Mouse (Mus musculus) adrenal gland, postnatal 25 days (tissue): ENCODE data around the gene Jak2. TPM values are rescaled to one million over a fixed set of nuclear protein-coding genes. Genes with fewer than 3 reads are reported as not detected.

Source experiments
- DNase-seq: peaks from one replicate; pipeline ENCODE4 v3.0.0; 2021; ENCODE audit warnings: mixed read lengths
- total RNA-seq: library from RNA; stranded (reverse); gene quantifications from 2 replicates; pipeline ENCODE4 v1.2.3, GENCODE M21; 2021

Jak2 gene
- total RNA-seq, 1 experiment from 2014 or later: 26.5 TPM

- DNase-seq: no peak
Observed at GRCm38 (mm10) chr19:29300919-29301318, 49.3 kb downstream of the Jak2 start.

GRCm38 (mm10) chr19:29302119-29302518 is 50.5 kb downstream of the Jak2 start:
- DNase-seq: no peak

GRCm38 (mm10) chr19:29308832-29309231 is 57.2 kb downstream of the Jak2 start:
- DNase-seq: no peak

- DNase-seq: no peak
Observed at GRCm38 (mm10) chr19:29311791-29312190, 60.2 kb downstream of the Jak2 start.

GRCm38 (mm10) chr19:29312661-29313060 is 61.0 kb downstream of the Jak2 start:
- no peak for DNase-seq

- DNase-seq: no peak
Observed at GRCm38 (mm10) chr19:29323416-29324049, 71.9 kb downstream of the Jak2 start.

GRCm38 (mm10) chr19:29325053-29325851 is 73.6 kb downstream of the Jak2 start, which contains the start of gene Insl6:
TSS of gene Insl6 (minus strand) at chr19:29325356.
- peak; percentile 83 for DNase-seq

- no peak for DNase-seq
Observed at GRCm38 (mm10) chr19:29325852-29326180, 74.2 kb downstream of the Jak2 start.

- no peak for DNase-seq
Observed at GRCm38 (mm10) chr19:29326396-29326795, 74.8 kb downstream of the Jak2 start.

GRCm38 (mm10) chr19:29326822-29327552 is 75.4 kb downstream of the Jak2 start:
- no peak for DNase-seq

- peak; percentile 26 for DNase-seq
Observed at GRCm38 (mm10) chr19:29334068-29334745, 82.6 kb downstream of the Jak2 start, which contains the start of gene Rln1. TSS of gene Rln1 (minus strand) at chr19:29334670.

GRCm38 (mm10) chr19:29336624-29337023 is 85.0 kb downstream of the Jak2 start:
- no peak for DNase-seq

GRCm38 (mm10) chr19:29341029-29341428 is 89.4 kb downstream of the Jak2 start:
- DNase-seq: no peak

GRCm38 (mm10) chr19:29342281-29342680 is 90.7 kb downstream of the Jak2 start:
- DNase-seq: no peak

GRCm38 (mm10) chr19:29344868-29345267 is 93.2 kb downstream of the Jak2 start:
- DNase-seq: no peak

GRCm38 (mm10) chr19:29345636-29346035 is 94.0 kb downstream of the Jak2 start:
- no peak for DNase-seq

- DNase-seq: no peak
Observed at GRCm38 (mm10) chr19:29350991-29351390, 99.4 kb downstream of the Jak2 start.

GRCm38 (mm10) chr19:29354895-29355877 is 103.6 kb downstream of the Jak2 start:
- peak; percentile 91 for DNase-seq

GRCm38 (mm10) chr19:29356281-29356680 is 104.7 kb downstream of the Jak2 start:
- no peak for DNase-seq

- no peak for DNase-seq
Observed at GRCm38 (mm10) chr19:29360251-29360650, 108.6 kb downstream of the Jak2 start.

- peak; percentile 92 for DNase-seq
Observed at GRCm38 (mm10) chr19:29361468-29362130, 110.0 kb downstream of the Jak2 start.
